Mouse (Mus musculus) cerebellum, postnatal 4 days (tissue): ENCODE measurements around the gene Aph1a.
"Not testable (repeated sequence)": the region's sequence is repeated elsewhere in the genome, so short reads cannot be mapped to it uniquely, and the experiment has no call there.

Experiments
- DNase-seq, 2 experiments: peaks; one replicate each; pipeline ENCODE4 v3.0.0; 2022; ENCODE audit warnings: low spot score in 2 of 2, mixed read lengths in 1 of 2

Aph1a gene

DNA sequence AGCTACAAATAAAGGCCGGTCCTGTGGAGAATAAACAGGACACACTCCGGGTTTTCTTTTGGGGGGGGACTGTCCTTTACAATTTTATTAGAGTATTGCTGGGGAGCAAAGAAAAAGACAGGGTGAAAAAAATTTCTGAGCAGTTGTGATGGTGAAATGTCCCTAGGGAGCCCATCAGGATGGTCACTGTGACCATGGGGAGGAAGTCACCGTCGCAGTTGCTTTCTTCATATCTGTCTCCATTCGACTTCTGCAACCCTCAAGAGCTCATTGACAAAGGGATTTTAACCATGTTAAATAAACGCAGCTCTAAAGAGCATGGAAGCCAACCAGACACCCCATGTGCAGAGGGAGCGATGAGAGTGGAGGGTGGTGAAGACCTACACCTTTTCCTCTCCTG is 23.0 kb downstream of the Aph1a start:
- DNase-seq, result no peak

- DNase-seq, result not testable (repeated sequence)
Observed at GRCm38 (mm10) chr3:95920532-95920931, 26.8 kb downstream of the Aph1a start.

- not testable (repeated sequence) for DNase-seq
Observed at GRCm38 (mm10) chr3:95923429-95923828, 29.7 kb downstream of the Aph1a start.

DNA sequence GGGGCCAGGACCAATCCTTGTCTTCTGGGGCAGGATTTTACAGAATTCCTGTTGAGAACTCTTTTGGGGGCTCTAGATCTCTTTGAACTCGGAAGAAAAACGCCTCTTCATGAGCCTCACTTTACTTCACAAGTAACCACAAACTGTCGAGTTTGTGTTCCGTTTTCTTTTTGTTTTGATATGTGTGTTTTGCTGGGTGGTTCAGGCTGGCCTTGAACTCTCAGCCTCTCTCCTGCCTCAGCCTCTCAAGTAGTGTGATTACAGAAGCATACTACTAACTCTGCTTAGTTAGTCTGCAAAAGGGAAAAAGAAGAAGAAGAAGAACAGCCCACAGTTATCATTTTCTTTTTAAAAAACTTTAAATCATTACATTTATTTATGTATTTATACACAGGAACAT is 30.4 kb downstream of the Aph1a start:
- no peak for DNase-seq

- DNase-seq, result no peak
Observed at GRCm38 (mm10) chr3:95925087-95925486, 31.3 kb downstream of the Aph1a start.

DNA sequence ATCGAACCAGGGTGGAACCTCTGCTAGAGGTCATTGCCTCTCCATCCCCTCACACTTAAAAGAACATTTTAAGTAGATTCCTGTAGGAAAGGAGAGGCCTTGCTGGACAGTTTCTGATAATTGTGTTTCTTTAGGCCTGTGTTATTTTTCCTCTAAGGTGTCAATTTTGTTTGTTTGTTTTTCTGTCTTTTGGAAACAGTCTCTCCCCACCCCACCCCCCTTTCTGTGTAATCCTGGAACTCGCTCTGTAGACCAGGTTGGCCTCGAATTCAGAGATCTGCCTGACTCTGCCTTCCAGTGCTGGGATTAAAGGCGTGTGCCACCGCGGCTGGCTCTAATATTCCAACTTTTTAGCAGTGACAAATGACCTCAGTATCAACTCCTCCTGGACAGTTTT is 34.5 kb downstream of the Aph1a start:
- no peak for DNase-seq

- DNase-seq, result peak; percentile 94 to 97
Observed at GRCm38 (mm10) chr3:95928658-95929503, 35.1 kb downstream of the Aph1a start, which contains the start of gene Anp32e. Gene Anp32e (plus strand): TSS chr3:95929246.

GRCm38 (mm10) chr3:95929581-95930470 is 36.1 kb downstream of the Aph1a start:
- peak in 1 of 2 experiments; percentile 49 for DNase-seq

- DNase-seq, result no peak
Observed at GRCm38 (mm10) chr3:95930471-95930789, 36.7 kb downstream of the Aph1a start.

DNA sequence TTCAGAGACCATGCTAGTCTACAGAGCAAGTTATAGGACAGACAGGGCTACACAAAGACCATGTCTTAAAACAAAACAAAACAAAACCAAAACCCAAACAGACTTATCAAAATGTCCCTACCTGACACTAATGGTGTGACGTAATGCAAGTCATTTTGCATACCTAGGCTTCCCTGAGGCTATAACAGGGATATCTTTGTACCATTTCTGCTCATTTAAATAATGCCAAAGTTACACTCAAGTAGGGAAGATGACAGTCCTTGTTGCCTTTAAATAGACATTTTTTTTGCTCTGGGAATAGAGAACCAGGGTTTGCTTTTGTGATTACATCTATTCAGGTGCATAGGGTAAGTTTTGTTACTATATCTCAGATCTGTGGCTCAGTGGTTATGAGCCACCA is 37.7 kb downstream of the Aph1a start:
- no peak for DNase-seq

GRCm38 (mm10) chr3:95932157-95932556 is 38.4 kb downstream of the Aph1a start:
- DNase-seq, result no peak

GRCm38 (mm10) chr3:95932566-95932965 is 38.8 kb downstream of the Aph1a start:
- no peak for DNase-seq

GRCm38 (mm10) chr3:95933111-95933750 is 39.5 kb downstream of the Aph1a start:
- no peak for DNase-seq

- no peak for DNase-seq
Observed at GRCm38 (mm10) chr3:95934448-95934847, 40.7 kb downstream of the Aph1a start.

DNA sequence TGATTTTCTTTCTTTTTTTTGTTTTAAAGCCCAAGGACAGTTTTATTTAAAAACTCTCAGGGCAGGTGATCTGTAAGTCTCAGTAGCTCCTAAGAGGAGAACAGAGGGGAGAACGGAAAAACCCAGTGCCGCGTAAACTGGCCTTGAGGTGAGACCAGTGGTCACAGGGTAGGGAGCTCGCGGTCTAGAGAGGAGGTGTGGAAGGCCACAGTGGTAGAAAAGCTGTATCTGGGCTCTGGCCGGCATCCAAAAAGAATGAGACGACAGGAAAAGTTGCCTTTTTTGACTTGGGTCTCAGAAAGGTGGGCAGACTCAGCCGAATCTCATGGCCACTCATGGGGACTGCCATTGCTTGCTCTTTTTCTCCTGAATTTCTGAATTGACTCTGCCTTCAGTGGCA is 44.4 kb downstream of the Aph1a start:
- DNase-seq, result no peak

GRCm38 (mm10) chr3:95938835-95939234 is 45.1 kb downstream of the Aph1a start:
- no peak for DNase-seq

DNA sequence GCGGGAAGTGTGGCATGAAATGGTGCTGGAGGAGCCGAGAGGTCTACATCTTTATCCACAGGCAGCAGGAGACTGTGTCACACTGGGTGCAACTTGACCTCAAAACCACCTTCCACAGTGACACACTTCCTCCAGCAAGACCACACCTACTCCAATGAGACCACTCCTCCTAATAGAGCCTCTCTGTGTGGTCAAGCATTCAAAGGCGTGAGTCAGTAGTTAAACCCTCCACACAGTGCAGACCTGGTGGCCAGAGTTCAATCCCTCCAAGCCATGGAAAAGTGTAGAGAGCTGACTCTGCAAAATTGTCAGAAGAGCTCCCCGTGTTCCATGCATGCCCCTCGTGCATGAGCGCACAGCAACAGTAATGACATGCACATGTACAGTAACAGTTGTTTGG is 49.0 kb downstream of the Aph1a start:
- no peak for DNase-seq

- DNase-seq, result no peak
Observed at GRCm38 (mm10) chr3:95943226-95943625, 49.5 kb downstream of the Aph1a start.

- DNase-seq, result no peak
Observed at GRCm38 (mm10) chr3:95944742-95945141, 51.0 kb downstream of the Aph1a start.

DNA sequence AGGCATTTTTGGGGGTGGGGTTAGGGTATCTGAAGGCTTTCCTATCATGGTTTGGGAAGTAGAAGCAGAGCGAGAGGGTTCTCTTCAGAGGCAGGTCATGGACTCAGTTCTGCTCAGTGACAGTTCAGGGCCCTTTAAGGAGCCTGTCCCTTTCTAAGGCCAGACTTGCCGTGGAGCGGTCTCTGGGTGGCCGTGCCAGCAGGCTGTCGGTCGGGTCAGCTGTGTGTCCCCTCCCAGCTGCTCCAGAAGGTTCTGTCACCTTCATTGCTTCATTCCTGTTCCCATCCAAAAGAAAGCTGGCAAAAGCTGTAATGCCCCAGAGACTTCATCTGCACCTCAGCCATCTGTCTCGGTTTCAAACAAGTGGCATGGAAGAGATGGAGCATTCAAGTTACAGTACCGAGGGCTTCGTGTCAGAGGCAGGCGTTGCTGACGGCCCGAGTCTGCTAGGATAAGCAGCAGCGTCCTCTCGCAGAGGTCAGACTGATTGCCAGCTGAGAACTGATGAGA is 52.0 kb downstream of the Aph1a start:
- no peak for DNase-seq
